Mouse (Mus musculus): Measurements from ENCODE around the gene Slc27a3.

Slc27a3 gene

DNA sequence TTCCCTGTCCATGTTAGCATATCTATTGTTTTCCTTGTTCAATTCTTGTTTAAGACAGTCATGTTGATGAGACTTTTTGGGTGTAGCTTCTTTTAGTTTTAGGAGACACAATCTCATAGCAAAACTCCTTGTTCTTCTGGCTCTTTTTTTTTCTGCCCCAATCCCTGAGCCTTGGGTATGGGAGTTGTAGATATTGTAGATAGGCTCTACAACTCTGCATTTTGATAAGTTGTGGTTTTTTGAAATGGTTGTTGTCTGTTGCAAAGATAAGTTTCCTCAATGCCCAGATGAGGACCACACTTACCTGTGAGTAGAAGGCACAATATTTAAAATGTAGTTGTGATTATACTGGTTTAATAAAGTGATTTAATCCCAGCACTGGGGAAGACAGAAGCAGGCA is 49.6 kb downstream of the Slc27a3 start:
- no peak for DNase-seq (ENCODE audit: low spot score)

DNA sequence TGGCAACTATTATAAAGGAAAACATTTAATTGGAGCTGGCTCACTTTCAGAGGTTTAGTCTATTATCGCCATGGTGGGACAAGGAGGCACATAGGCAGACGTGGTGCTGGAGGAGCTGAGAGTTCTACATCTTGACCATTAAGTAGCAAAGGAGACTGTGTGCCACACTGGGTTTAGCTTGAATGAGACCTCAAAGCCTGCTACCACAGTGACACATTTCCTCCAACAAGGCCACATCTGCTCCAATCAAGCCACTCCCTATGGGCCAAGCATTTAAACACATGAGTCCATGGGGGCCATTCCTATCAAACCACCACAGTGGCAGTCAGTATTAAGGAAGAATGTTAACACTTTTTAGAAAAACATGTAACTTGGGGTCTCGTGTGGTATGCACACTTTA is 51.5 kb downstream of the Slc27a3 start:
- no peak for DNase-seq (ENCODE audit: low spot score)

DNA sequence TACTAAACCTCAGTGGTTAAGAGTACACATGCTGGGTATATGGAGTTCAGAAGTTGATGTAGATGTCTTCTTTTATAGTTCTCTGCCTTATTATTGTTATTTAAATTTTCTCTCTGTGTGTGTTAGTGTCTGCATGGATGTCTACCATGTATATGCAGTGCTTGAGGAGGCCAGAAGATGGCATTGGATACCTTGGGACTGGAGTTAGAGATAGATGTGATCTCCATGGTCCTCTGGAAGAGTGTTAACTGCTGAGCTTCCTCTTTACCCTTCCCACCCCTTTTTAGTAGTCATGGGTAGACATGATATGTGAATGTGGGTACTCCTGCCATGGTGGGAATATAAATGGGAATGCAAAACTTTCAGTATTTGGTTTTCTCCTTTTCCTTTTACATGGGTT is 54.2 kb downstream of the Slc27a3 start:
- DNase-seq (ENCODE audit: low spot score): no peak
